Mouse (Mus musculus) CH12.LX (cell line): ENCODE measurements around the gene Tchp. TPM values are rescaled to one million over a fixed set of nuclear protein-coding genes. Genes with fewer than 3 reads are reported as not detected.

Source experiments
- DNase-seq: peaks from one replicate; pipeline ENCODE4 v3.0.0-alpha.2; 2013; ENCODE audit errors: extremely low read depth
- H3K27ac ChIP-seq: 2 replicates; pipeline ENCODE4 v1.5.1; 2012; ENCODE audit warnings: low read depth, mild to moderate bottlenecking, control low read depth, moderate library complexity; ENCODE audit not compliant: insufficient read depth
- H3K27me3 ChIP-seq: replicated peaks from 2 replicates; pipeline ENCODE3; 2012; ENCODE audit warnings: inconsistent platforms
- H3K36me3 ChIP-seq, 2 experiments: replicated peaks in 1 of 2; 2 replicates each; pipeline versions ENCODE3 to v1.6.1; 2012; ENCODE audit warnings: inconsistent platforms in 1 of 2, low read length in 1 of 2, mild to moderate bottlenecking in 1 of 2, mixed read lengths in 1 of 2, moderate library complexity in 1 of 2; ENCODE audit not compliant: control insufficient read depth in 1 of 2, insufficient read depth in 1 of 2
- H3K4me1 ChIP-seq, 2 experiments: 2 replicates each; pipeline ENCODE4 v1.6.1; 2012; ENCODE audit warnings: inconsistent platforms in 1 of 2, moderate library complexity in 1 of 2; ENCODE audit not compliant: insufficient read depth in 2 of 2, control insufficient read depth in 1 of 2
- H3K4me2 ChIP-seq: 2 replicates; pipeline ENCODE4 v1.6.1; 2012; ENCODE audit warnings: low read depth, mild to moderate bottlenecking, control low read depth; ENCODE audit not compliant: poor library complexity, insufficient read depth, severe bottlenecking
- H3K4me3 ChIP-seq, 3 experiments: fragments of 150-350 bp in 1 of 3; sonication (generic) in 1 of 3; replicated peaks in 1 of 3; 2 replicates each; pipeline versions ENCODE3 to v1.5.1; 2011 to 2012; ENCODE audit warnings: low read depth in 2 of 3, low read length in 2 of 3, mild to moderate bottlenecking in 2 of 3, moderate library complexity in 2 of 3, control low read depth in 1 of 3, improper control_type of control experiment in 1 of 3, inconsistent platforms in 1 of 3, mixed read lengths in 1 of 3; ENCODE audit not compliant: poor library complexity in 1 of 3
- H3K79me2 ChIP-seq: replicated peaks from 2 replicates; pipeline ENCODE4 v1.6.1; 2012; ENCODE audit warnings: mild to moderate bottlenecking, moderate library complexity; ENCODE audit not compliant: control insufficient read depth, poor library complexity, insufficient read depth, severe bottlenecking; ENCODE audit errors: extremely low read depth
- H3K9ac ChIP-seq: 2 replicates; pipeline ENCODE4 v1.6.1; 2012; ENCODE audit warnings: low read depth, mild to moderate bottlenecking, control low read depth, moderate library complexity; ENCODE audit not compliant: insufficient read depth
- H3K9me3 ChIP-seq: replicated peaks from 2 replicates; pipeline ENCODE3; 2012; ENCODE audit warnings: low read length, inconsistent platforms, mixed read lengths
- BHLHE40 ChIP-seq: IDR thresholded peaks from 2 replicates; pipeline ENCODE4 v1.6.1; 2011; ENCODE audit warnings: mild to moderate bottlenecking, low read depth, low read length, improper control_type of control experiment
- CHD1 ChIP-seq: IDR thresholded peaks from 2 replicates; pipeline ENCODE4 v1.6.1; 2012; ENCODE audit warnings: low read depth, low read length, improper control_type of control experiment, inconsistent platforms
- CHD2 ChIP-seq: IDR thresholded peaks from 2 replicates; pipeline ENCODE4 v1.6.1; 2011; ENCODE audit warnings: low read length, improper control_type of control experiment
- CTCF ChIP-seq, 2 experiments: IDR thresholded peaks in 1 of 2; conservative IDR thresholded peaks in 1 of 2; 2 replicates each; pipeline ENCODE4 v1.5.1; 2011 to 2012; ENCODE audit warnings: low read depth in 2 of 2, low read length in 2 of 2, improper control_type of control experiment in 1 of 2, inconsistent platforms in 1 of 2, mild to moderate bottlenecking in 1 of 2, moderate library complexity in 1 of 2
- ELF1 ChIP-seq: IDR thresholded peaks from 2 replicates; pipeline ENCODE4 v1.6.1; 2014; ENCODE audit warnings: low read depth, mild to moderate bottlenecking, inconsistent platforms, low read length, improper control_type of control experiment
- GABPA ChIP-seq: IDR thresholded peaks from 2 replicates; pipeline ENCODE4 v1.6.1; 2012; ENCODE audit warnings: low read depth, low read length, improper control_type of control experiment, inconsistent platforms; ENCODE audit not compliant: insufficient replicate concordance
- IRF4 ChIP-seq: IDR thresholded peaks from 2 replicates; pipeline ENCODE4 v1.6.1; 2014; ENCODE audit warnings: low read depth, mild to moderate bottlenecking, inconsistent platforms, low read length, improper control_type of control experiment
- JUND ChIP-seq: conservative IDR thresholded peaks from 2 replicates; pipeline ENCODE4 v1.6.1; 2011; ENCODE audit warnings: low read depth, low read length, improper control_type of control experiment
- KAT2A ChIP-seq: IDR thresholded peaks from 2 replicates; pipeline ENCODE4 v1.6.1; 2012; ENCODE audit warnings: low read length, improper control_type of control experiment, inconsistent platforms; ENCODE audit not compliant: insufficient replicate concordance
- MAFK ChIP-seq: IDR thresholded peaks from 2 replicates; pipeline ENCODE4 v1.6.1; 2011; ENCODE audit warnings: low read length, improper control_type of control experiment; ENCODE audit not compliant: insufficient replicate concordance
- MAZ ChIP-seq: IDR thresholded peaks from 2 replicates; pipeline ENCODE4 v1.6.1; 2012; ENCODE audit warnings: low read depth, mild to moderate bottlenecking, inconsistent platforms, low read length, improper control_type of control experiment, moderate library complexity
- NRF1 ChIP-seq: IDR thresholded peaks from 2 replicates; pipeline ENCODE4 v1.6.1; 2014; ENCODE audit warnings: low read depth, mild to moderate bottlenecking, inconsistent platforms, low read length, improper control_type of control experiment, moderate library complexity
- POLR2A ChIP-seq: IDR thresholded peaks from 2 replicates; pipeline ENCODE4 v1.6.1; 2011; ENCODE audit warnings: low read depth, mild to moderate bottlenecking, improper control_type of control experiment, low read length
- RAD21 ChIP-seq: IDR thresholded peaks from 2 replicates; pipeline ENCODE4 v1.6.1; 2011; ENCODE audit warnings: low read depth, mild to moderate bottlenecking, low read length, improper control_type of control experiment, moderate library complexity
- SIN3A ChIP-seq: IDR thresholded peaks from 2 replicates; pipeline ENCODE4 v1.6.1; 2012; ENCODE audit warnings: low read length, improper control_type of control experiment, inconsistent platforms
- SMC3 ChIP-seq: IDR thresholded peaks from 2 replicates; pipeline ENCODE4 v1.6.1; 2011; ENCODE audit warnings: low read depth, low read length, improper control_type of control experiment
- TBP ChIP-seq: conservative IDR thresholded peaks from 2 replicates; pipeline ENCODE4 v1.6.1; 2011; ENCODE audit warnings: low read depth, low read length, improper control_type of control experiment
- UBTF ChIP-seq: IDR thresholded peaks from 2 replicates; pipeline ENCODE4 v1.6.1; 2012; ENCODE audit warnings: low read depth, mild to moderate bottlenecking, inconsistent platforms, low read length, improper control_type of control experiment, moderate library complexity
- ZNF384 ChIP-seq: IDR thresholded peaks from 2 replicates; pipeline ENCODE4 v1.6.1; 2012; ENCODE audit warnings: low read depth, low read length, improper control_type of control experiment, inconsistent platforms
- dilution Hi-C: fragments of 300-500 bp; cut with MboI; formaldehyde crosslinking; loops from 2 replicates; pipeline ENCODE4 v1.14.3; 2020; ENCODE audit warnings: low sequenced_read_pairs; ENCODE audit not compliant: extremely low pct_unique_long_range_greater_than_20kb, extremely low pct_ligation_motif_present
- in situ Hi-C: fragments of 300-500 bp; cut with MboI; formaldehyde crosslinking; loops from 3 replicates; pipeline ENCODE4 v1.14.3; 2019; ENCODE audit warnings: low sequenced_read_pairs, low pct_ligation_motif_present, low pct_unique_long_range_greater_than_20kb, mixed read lengths
- polyA plus RNA-seq: library from polyadenylated mRNA; unstranded; fragments of >175 nt; gene quantifications from 2 replicates; pipeline ENCODE4 v1.2.1, GENCODE M21; 2012; ENCODE audit warnings: low read depth; ENCODE audit not compliant: insufficient read length
- total RNA-seq, 2 experiments: library from RNA; depleted of rRNA; stranded (reverse); fragments of 300-350 nt in 1 of 2; fragments of >200 nt in 1 of 2; gene quantifications; 2 replicates each; pipeline ENCODE4 v1.2.3; 2012 to 2014

Gene Tchp
- total and polyA plus RNA-seq, 3 experiments: 4.3 to 11.6 (median 6.7) TPM

GRCm38 (mm10) chr5:114759536-114760090, 52.1 kb downstream of the Tchp start:
- Histone ChIP-seq H3K36me3 (peaks cover 56 to 91% of the 10 kb centered on the region in 2 experiments), H3K27me3 (no peaks in the 10 kb centered on the region), H3K79me2 (no peaks in the 10 kb centered on the region; the same call in 1 of the 2 replicates), H3K9ac (no peak overlapping the region), H3K27ac (no peak overlapping the region), H3K4me3 (no peak overlapping the region), H3K4me2 (no peak overlapping the region), H3K9me3 (no peaks in the 10 kb centered on the region), H3K4me1 (peaks cover 0 to 9% of the 10 kb centered on the region in 2 experiments; a peak in 2 of 4 replicates)
- in situ Hi-C loops (no loop called here), dilution Hi-C loops (no loop called here)
- no peak for DNase-seq
- TF ChIP-seq SIN3A: no peak
- TF ChIP-seq MAFK: no peak
- no peak for TF ChIP-seq MAZ
- no peak for TF ChIP-seq JUND
- no peak for TF ChIP-seq BHLHE40
- TF ChIP-seq POLR2A: no peak
- TF ChIP-seq ZNF384: no peak
- no peak for TF ChIP-seq ELF1
- TF ChIP-seq UBTF: no peak
- no peak for TF ChIP-seq IRF4
- TF ChIP-seq CHD2: no peak
- no peak for TF ChIP-seq CTCF (conservative IDR thresholded peaks at IDR 0.05 in 1 of 2, IDR thresholded peaks at IDR 0.05 in 1 of 2; ENCODE audit: low read depth in 2 of 2, low read length in 2 of 2)
- TF ChIP-seq TBP: no peak
- no peak for TF ChIP-seq SMC3
- TF ChIP-seq NRF1: no peak
- TF ChIP-seq RAD21: no peak
- TF ChIP-seq GABPA: no peak
- no peak for TF ChIP-seq CHD1

- Histone ChIP-seq H3K4me3 (no peak overlapping the region), H3K36me3 (peaks cover 64 to 94% of the 10 kb centered on the region in 2 experiments), H3K9ac (no peak overlapping the region), H3K27me3 (no peaks in the 10 kb centered on the region), H3K4me1 (peaks cover 0 to 13% of the 10 kb centered on the region in 2 experiments; a peak in 2 of 4 replicates), H3K27ac (no peak overlapping the region), H3K4me2 (no peak overlapping the region), H3K79me2 (peaks cover 5% of the 10 kb centered on the region), H3K9me3 (no peaks in the 10 kb centered on the region)
- dilution Hi-C loops: no loop called here
- no peak for DNase-seq
- TF ChIP-seq KAT2A: no peak
- in situ Hi-C loops: no loop called here
Observed at GRCm38 (mm10) chr5:114761980-114762379, 54.4 kb downstream of the Tchp start.
